Mouse (Mus musculus) cerebellum, adult 2 months (tissue): ENCODE data around the gene Arsg.

Source experiments
- CTCF ChIP-seq: fragments of 200-500 bp; IDR thresholded peaks from 2 replicates; pipeline ENCODE4 v1.5.1; 2011; ENCODE audit warnings: low read depth, mild to moderate bottlenecking, control low read depth, low read length, moderate library complexity, borderline replicate concordance; ENCODE audit not compliant: insufficient read depth
- POLR2A ChIP-seq: fragments of 200-500 bp; IDR thresholded peaks from 2 replicates; pipeline ENCODE4 v1.6.1; 2011; ENCODE audit warnings: low read length, control low read depth, borderline replicate concordance; ENCODE audit not compliant: insufficient read depth

- TF ChIP-seq CTCF, result no peak
- TF ChIP-seq POLR2A, result no peak
Observed at GRCm38 (mm10) chr11:109545265-109545664, 72.1 kb downstream of the Arsg start.
